Mouse (Mus musculus): Measurements from ENCODE around the gene Spsb2. TPM values are rescaled to one million over a fixed set of nuclear protein-coding genes. Genes with fewer than 3 reads are reported as not detected.
A peak's percentile ranks its signal among the peaks of the same experiment; 100 is the strongest.

Gene Spsb2
- polyA plus RNA-seq, 1 experiment = 33.7 TPM

DNA sequence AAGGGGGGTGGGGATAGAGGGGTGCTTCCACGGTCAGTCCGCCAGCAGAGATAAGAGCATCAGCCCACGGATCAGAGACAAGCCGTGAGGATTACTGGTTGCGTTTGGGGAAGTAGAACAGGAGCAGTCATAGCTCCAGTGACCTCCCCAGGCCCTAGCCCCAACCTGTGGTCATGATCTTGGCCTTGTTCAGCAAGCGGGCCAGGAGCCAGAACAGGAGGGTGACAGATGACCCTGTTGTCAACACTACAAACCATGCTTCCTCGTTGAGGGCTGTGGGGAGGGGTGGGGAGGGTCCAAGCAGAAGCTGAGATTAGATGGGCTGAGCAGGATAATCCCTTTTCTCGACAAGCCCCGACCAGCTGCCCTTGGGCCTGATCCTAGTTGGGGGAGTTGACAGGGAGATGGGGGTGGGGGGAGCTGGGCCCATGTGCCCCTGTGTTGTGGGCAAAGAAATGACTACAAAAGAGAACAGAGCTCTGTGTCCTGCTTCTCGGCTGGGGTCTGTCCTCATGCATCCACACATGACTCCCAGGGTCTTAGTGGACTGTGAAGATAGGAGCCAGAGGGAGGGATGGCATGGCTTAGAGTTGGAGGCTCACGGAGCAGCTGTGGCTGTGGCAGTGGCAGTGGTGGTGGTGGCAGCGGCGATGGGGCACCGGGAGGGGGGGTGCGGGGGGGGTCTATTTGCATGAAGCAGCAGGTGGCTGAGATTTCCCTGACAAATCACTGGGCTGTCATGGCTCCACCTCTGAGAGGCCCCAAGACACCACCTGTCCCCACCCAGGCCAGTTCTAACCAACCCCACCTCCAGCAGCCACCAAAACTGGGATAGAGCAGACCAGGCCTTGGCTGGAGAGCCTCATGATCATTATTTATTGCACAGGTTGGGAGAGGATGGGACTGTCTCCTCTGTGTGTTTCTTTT, 32.0 kb downstream of the Spsb2 start, which contains the start of gene Gnb3:
Gene Gnb3 (minus strand): TSS at position 35 of the 927 bp plus-strand sequence.
- TF ChIP-seq POLR2A (IDR thresholded peaks at IDR 0.05; ENCODE audit: low read depth, low read length) (no peak), CTCF (conservative IDR thresholded peaks at IDR 0.05; ENCODE audit: insufficient read depth, insufficient read length, low read depth, low read length) (no peak)
- no peaks in the 10 kb centered on the region for H3K4me1 ChIP-seq (ENCODE audit: control insufficient read depth, insufficient read depth, low read length)
- no peaks in the 10 kb centered on the region for H3K27me3 ChIP-seq (replicated peaks; ENCODE audit: control insufficient read depth, insufficient read depth, low read length)
- WGBS = 46% methylated on average over 15 of the region's 15 CpGs
- no peak within 1 kb of the TSS for H3K4me3 ChIP-seq (ENCODE audit: insufficient read depth, low read depth, low read length)
- no peak within 1 kb of the TSS for H3K27ac ChIP-seq (ENCODE audit: insufficient read depth, low read depth, low read length)
- no peak for DNase-seq
- no peaks in the 10 kb centered on the region for H3K36me3 ChIP-seq (ENCODE audit: control insufficient read depth, insufficient read depth, low read length)

DNA sequence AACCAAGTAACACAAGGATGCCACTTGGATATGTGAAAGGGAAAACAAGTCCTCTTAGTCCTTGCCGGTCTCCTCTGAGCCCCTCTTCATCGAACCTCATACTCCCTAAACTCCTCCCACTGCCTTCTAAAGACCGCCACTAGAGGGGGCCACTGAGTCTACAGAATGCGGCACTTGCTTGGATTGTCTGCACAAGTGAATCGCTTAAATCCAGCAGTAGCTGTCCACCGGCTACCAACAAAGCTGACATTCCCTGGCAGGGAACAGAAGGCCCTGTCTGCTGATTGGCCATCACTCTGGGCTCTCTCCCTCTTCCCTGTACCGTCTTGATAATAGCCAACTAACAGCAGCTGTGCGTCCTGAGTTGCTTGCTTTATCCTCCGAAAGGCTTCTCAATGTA, 38.8 kb downstream of the Spsb2 start:
- WGBS = 13% methylated on average over 9 of the region's 9 CpGs
- Histone ChIP-seq H3K27me3 (replicated peaks; ENCODE audit: control insufficient read depth, insufficient read depth, low read length) (no peaks in the 10 kb centered on the region), H3K4me1 (ENCODE audit: control insufficient read depth, insufficient read depth, low read length) (no peaks in the 10 kb centered on the region), H3K27ac (ENCODE audit: insufficient read depth, low read depth, low read length) (no peak overlapping the region), H3K36me3 (ENCODE audit: control insufficient read depth, insufficient read depth, low read length) (no peaks in the 10 kb centered on the region), H3K4me3 (ENCODE audit: insufficient read depth, low read depth, low read length) (no peak overlapping the region)
- peak; percentile 91 for DNase-seq
- TF ChIP-seq POLR2A (IDR thresholded peaks at IDR 0.05; ENCODE audit: low read depth, low read length) (no peak), CTCF (conservative IDR thresholded peaks at IDR 0.05; ENCODE audit: insufficient read depth, insufficient read length, low read depth, low read length) (peak; percentile 90)

DNA sequence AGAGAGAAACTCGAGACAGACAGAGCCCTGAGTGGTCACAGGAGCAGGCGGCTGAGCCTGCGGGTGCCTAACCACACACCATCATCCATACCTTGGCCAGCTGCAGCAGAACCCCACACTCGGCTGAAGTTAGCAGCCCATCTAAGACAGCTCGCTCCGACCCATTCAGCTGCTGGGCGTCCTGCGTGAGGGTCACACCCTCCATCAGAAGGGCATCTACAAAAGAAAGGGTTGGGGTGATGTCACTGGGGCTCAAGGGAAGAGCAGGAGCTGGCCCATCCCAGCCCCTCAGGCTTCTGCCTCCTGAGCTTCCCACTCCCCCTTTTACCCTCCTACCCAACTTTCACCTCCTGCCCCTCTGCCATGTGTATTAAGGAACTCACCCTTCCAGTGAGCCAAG, 42.1 kb downstream of the Spsb2 start:
- TF ChIP-seq POLR2A (IDR thresholded peaks at IDR 0.05; ENCODE audit: low read depth, low read length) (no peak), CTCF (conservative IDR thresholded peaks at IDR 0.05; ENCODE audit: insufficient read depth, insufficient read length, low read depth, low read length) (no peak)
- Histone ChIP-seq H3K27me3 (replicated peaks; ENCODE audit: control insufficient read depth, insufficient read depth, low read length) (no peaks in the 10 kb centered on the region), H3K36me3 (ENCODE audit: control insufficient read depth, insufficient read depth, low read length) (no peaks in the 10 kb centered on the region), H3K27ac (ENCODE audit: insufficient read depth, low read depth, low read length) (no peak overlapping the region), H3K4me1 (ENCODE audit: control insufficient read depth, insufficient read depth, low read length) (no peaks in the 10 kb centered on the region), H3K4me3 (ENCODE audit: insufficient read depth, low read depth, low read length) (no peak overlapping the region)
- no peak for DNase-seq
- WGBS = 80% methylated on average over 8 of the region's 8 CpGs

DNA sequence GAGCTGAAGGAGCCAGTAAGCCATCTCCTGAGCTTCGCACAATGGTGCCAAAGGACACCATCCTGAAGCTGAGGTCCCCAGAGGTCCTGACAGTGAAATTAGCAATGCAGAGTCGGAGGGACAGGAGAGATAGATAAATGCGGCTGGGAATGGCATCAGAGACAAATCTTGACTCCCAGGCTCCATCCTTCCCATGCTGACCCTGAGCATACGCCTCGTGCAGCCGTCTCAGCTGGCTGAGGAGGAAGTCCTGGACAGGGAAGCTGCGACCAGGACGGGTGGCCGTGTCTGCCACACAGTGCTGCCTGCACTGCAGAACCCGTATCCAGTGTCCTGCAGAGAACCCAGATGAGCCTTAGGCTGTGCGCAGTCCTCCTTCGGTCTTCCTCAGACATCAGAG, 46.2 kb downstream of the Spsb2 start:
- no peak for DNase-seq
- WGBS = 78% methylated on average over 12 of the region's 12 CpGs
- no peaks in the 10 kb centered on the region for H3K4me1 ChIP-seq (ENCODE audit: control insufficient read depth, insufficient read depth, low read length)
- H3K27me3 ChIP-seq (replicated peaks; ENCODE audit: control insufficient read depth, insufficient read depth, low read length) = no peaks in the 10 kb centered on the region
- H3K27ac ChIP-seq (ENCODE audit: insufficient read depth, low read depth, low read length) = no peak overlapping the region
- TF ChIP-seq POLR2A (IDR thresholded peaks at IDR 0.05; ENCODE audit: low read depth, low read length) = no peak
- TF ChIP-seq CTCF (conservative IDR thresholded peaks at IDR 0.05; ENCODE audit: insufficient read depth, insufficient read length, low read depth, low read length) = no peak
- H3K36me3 ChIP-seq (ENCODE audit: control insufficient read depth, insufficient read depth, low read length) = no peaks in the 10 kb centered on the region
- H3K4me3 ChIP-seq (ENCODE audit: insufficient read depth, low read depth, low read length) = no peak overlapping the region

DNA sequence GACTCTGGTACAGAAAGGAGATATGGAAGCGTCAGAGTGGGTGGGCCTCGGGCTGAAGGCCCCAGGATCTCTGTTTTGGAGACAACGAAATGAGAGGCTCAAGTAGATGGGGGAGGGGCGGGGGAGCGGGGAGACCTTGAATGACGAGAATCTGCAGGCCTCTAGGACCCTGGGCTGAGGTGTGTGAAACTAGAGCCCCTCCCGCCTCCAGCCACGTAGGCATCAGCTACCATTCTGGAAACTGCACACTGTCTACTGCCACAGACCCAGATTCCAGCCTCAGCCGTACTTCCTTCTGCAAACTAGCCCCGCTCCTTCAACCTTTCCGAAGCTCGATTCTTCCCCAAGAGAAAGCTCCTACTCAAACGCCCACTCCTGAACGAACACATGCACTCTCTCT, 47.9 kb downstream of the Spsb2 start:
- 29% methylated on average over 14 of the region's 14 CpGs for WGBS
- TF ChIP-seq POLR2A (IDR thresholded peaks at IDR 0.05; ENCODE audit: low read depth, low read length) = no peak
- no peak for TF ChIP-seq CTCF (conservative IDR thresholded peaks at IDR 0.05; ENCODE audit: insufficient read depth, insufficient read length, low read depth, low read length)

DNA sequence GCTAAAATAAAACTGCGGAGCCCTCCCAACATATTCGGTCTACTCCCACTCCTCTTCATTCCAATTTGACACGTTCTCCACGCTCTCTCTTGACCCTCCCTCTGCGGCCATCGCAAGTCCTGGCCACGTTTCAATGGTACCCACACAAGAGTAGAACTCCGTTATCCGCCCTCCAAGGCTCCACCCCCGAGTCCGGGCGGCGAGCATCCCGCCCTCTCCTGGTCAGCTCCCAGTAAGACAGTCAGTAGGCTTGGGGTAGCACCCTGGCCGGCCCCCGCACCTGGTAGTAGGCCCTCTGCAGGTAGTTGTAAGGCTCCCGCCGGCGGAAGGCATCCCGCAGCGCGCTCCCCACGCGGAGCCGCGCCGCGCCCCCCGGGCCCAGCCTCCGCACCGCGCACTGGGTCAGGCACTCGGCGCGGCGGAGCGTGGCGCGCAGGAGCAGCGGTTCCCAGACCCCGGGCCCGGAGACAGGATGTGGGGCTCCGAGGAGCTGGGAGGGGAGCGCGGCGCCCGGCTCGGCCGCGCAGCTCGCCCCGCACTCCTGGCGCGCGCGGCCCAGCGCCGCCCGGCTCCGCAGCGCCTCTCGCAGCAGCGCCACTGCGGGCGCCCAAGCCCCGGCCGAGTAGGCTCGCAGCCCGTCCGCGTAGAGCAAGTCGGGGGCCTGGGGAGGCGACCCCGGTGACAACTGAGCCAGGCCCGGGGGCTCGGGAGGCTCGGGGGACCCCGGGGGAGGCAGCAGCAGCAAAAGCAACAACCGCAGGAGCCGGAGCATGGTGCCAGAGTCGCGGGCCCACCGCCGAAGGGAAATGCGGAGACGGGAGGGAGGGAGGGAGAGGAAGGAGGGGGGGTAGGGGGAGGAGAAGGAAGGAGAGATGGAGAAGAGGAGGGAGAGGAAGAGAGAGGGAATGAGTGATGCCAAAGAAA, 48.7 kb downstream of the Spsb2 start, which contains the start of gene P3h3:
Gene P3h3 (minus strand): TSS at position 837 of the 924 bp plus-strand sequence.
- no peaks in the 10 kb centered on the region for H3K4me1 ChIP-seq (ENCODE audit: control insufficient read depth, insufficient read depth, low read length)
- H3K36me3 ChIP-seq (ENCODE audit: control insufficient read depth, insufficient read depth, low read length) = no peaks in the 10 kb centered on the region
- TF ChIP-seq POLR2A (IDR thresholded peaks at IDR 0.05; ENCODE audit: low read depth, low read length) = no peak
- TF ChIP-seq CTCF (conservative IDR thresholded peaks at IDR 0.05; ENCODE audit: insufficient read depth, insufficient read length, low read depth, low read length) = peak; percentile 55
- H3K27ac ChIP-seq (ENCODE audit: insufficient read depth, low read depth, low read length) = no peak within 1 kb of the TSS
- H3K27me3 ChIP-seq (replicated peaks; ENCODE audit: control insufficient read depth, insufficient read depth, low read length) = no peaks in the 10 kb centered on the region
- H3K4me3 ChIP-seq (ENCODE audit: insufficient read depth, low read depth, low read length) = peak within 1 kb of the TSS; percentile 65
- under 1% methylated on average over 86 of the region's 86 CpGs for WGBS
- DNase-seq = peak; percentile 79

More for the DNA sequence above, 47.9 kb downstream of the Spsb2 start:
- Histone ChIP-seq H3K27me3 (replicated peaks; ENCODE audit: control insufficient read depth, insufficient read depth, low read length) (no peaks in the 10 kb centered on the region), H3K4me1 (ENCODE audit: control insufficient read depth, insufficient read depth, low read length) (no peaks in the 10 kb centered on the region), H3K27ac (ENCODE audit: insufficient read depth, low read depth, low read length) (no peak overlapping the region), H3K36me3 (ENCODE audit: control insufficient read depth, insufficient read depth, low read length) (no peaks in the 10 kb centered on the region), H3K4me3 (ENCODE audit: insufficient read depth, low read depth, low read length) (no peak overlapping the region)
- DNase-seq = no peak

Data from kidney, adult 2 months (tissue).